7 mouse cellular contexts compared by ENCODE assay signal in the genomic region with DNA sequence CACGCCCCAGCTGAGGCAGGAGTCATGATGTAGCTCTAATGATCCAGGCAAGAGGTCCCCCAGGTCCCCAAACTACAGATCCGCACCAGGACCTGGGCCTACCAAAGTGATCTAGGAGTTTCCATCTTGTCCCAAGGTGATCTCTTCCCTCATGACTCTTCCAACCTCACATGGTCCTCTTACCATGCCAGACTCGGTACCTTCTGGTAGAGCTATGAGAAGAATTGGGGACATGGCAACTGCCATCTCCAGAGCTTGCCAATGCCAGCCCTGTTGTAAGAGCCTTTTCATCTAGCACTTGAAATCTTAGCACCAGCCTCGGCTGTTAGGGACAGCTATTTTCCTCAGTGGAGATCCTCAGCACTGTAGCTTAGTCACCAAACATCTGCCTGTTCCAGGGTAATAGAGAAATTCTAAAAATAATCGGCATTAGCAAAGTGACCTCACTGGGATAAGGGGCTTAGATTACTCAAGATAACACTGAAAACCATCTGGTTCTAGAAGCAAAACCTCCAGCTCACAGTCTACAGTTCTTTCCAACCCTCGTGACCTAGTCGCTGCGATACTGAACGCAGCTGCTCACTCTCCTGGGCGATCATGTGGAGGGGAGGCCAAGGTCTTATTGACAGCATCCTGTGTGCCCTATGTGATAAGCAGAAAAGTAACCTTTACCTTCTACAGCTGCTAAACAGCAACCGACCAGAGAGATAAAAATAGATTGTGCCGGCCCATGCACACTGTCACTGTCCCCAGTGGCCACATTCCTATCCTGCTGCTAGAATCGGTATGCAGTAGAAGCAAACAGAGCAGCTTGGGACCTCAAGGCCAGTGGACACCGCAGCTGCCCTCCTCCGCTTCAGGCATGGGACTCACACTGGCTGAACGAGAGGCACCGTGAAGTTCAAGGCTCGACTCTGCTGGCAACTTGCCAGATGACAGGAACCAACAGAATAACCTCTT.
DNase-seq lines count a peak whose midpoint lies in the region; ATAC-seq and TF ChIP-seq lines count a peak whose summit lies in the region.

No protein-coding gene starts in this region.

- 0 out of 2 replicates have a peak, but pooled peaks cover 18% of the 10 kb centered on the region for H3K36me3 ChIP-seq in limb, embryonic 14.5 days (ENCODE audit: control insufficient read depth, insufficient read depth, low read length)

- H3K27ac ChIP-seq in limb, embryonic 14.5 days (replicated peaks; ENCODE audit: low read depth, low read length): no peak overlapping the region

- no peaks in the 10 kb centered on the region for H3K9me3 ChIP-seq in limb, embryonic 14.5 days (ENCODE audit: control insufficient read depth, low read length)

- no peak overlapping the region for H3K4me2 ChIP-seq in limb, embryonic 14.5 days (replicated peaks; ENCODE audit: low read depth, low read length, severe bottlenecking)

- WGBS in limb, embryonic 14.5 days: 78% methylated on average over 18 of the region's 18 CpGs

- TF ChIP-seq POLR2A in limb, embryonic 14.5 days (IDR thresholded peaks at IDR 0.05; ENCODE audit: borderline replicate concordance, extremely low read depth, insufficient read depth, insufficient read length): no peak

- ATAC-seq in limb, embryonic 14.5 days (ENCODE audit: low FRiP score, low read depth): peak; percentile 78

- H3K9ac ChIP-seq in limb, embryonic 14.5 days (ENCODE audit: low read depth, low read length, severe bottlenecking): no peak overlapping the region

- no peaks in the 10 kb centered on the region for H3K27me3 ChIP-seq in limb, embryonic 14.5 days (ENCODE audit: control insufficient read depth, insufficient read depth, low read length)

- peak; percentile 33 for DNase-seq in retina, adult 2 months (ENCODE audit: low read depth, low spot score)
- DNase-seq in retina, embryonic 14.5 days (ENCODE audit: low spot score): no peak
- peak; percentile 98 for DNase-seq in heart, adult 11 months
- peak; percentile 13 for DNase-seq in limb, embryonic 14.5 days (ENCODE audit: low spot score)
- no peak for DNase-seq in thymus, postnatal 25 days
- no peak for DNase-seq in frontal cortex, postnatal 10 days (ENCODE audit: low spot score in 2 of 2)
- DNase-seq in cerebellum, adult 9-10 months: no peak

- H3K4me3 ChIP-seq in limb, embryonic 14.5 days (replicated peaks; ENCODE audit: low read length): no peak overlapping the region

- H3K4me1 ChIP-seq in limb, embryonic 14.5 days (ENCODE audit: control insufficient read depth, insufficient read depth, low read length): peaks cover 8% of the 10 kb centered on the region

Comparison
In these comparisons a context has a peak if more than half of its experiments do, and no peak if none do; other contexts are left out.
1. DNase-seq: peak in retina, adult 2 months (single experiment), heart, adult 11 months (single experiment) and limb, embryonic 14.5 days (single experiment); none in retina, embryonic 14.5 days (single experiment), thymus, postnatal 25 days (single experiment), frontal cortex, postnatal 10 days (0 of 2) and cerebellum, adult 9-10 months (single experiment).